Mouse (Mus musculus): ENCODE measurements around the gene Clcnkb.
A peak's percentile ranks its signal among the peaks of the same experiment; 100 is the strongest.

Clcnkb gene

GRCm38 (mm10) chr4:141406516-141407299 is 9.1 kb downstream of the Clcnkb start:
- peak; percentile 24 for DNase-seq (ENCODE audit: extremely low read depth, low read depth)

DNA sequence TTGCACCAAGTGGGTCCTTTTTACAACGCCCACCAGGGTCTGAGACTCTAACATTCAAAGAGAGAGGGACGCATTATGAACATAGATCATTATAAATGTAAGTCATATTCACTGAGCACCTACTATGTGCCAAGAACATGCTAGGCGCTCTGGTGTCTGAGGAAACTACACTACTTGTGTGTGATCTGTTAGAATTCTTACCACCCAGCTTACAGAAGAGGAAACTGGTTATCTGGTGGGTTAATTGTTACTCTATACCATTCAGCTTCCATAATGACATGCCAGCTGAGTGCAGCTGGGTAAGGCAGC is 10.5 kb downstream of the Clcnkb start:
- no peak for DNase-seq (ENCODE audit: extremely low read depth, low read depth)

GRCm38 (mm10) chr4:141404518-141405313 is 11.1 kb downstream of the Clcnkb start:
- peak; percentile 57 for DNase-seq (ENCODE audit: extremely low read depth, low read depth)

GRCm38 (mm10) chr4:141400171-141400570 is 15.6 kb downstream of the Clcnkb start:
- DNase-seq (ENCODE audit: extremely low read depth, low read depth): no peak

GRCm38 (mm10) chr4:141398545-141398944 is 17.3 kb downstream of the Clcnkb start, which contains the start of gene Clcnka:
Gene Clcnka, minus strand, starts transcription at chr4:141398724.
- no peak for DNase-seq (ENCODE audit: extremely low read depth, low read depth)

- no peak for DNase-seq (ENCODE audit: extremely low read depth, low read depth)
These were observed 18.0 kb downstream of the Clcnkb start for GRCm38 (mm10) chr4:141397861-141398260.

GRCm38 (mm10) chr4:141394751-141395150 is 21.1 kb downstream of the Clcnkb start:
- no peak for DNase-seq (ENCODE audit: extremely low read depth, low read depth)

GRCm38 (mm10) chr4:141391293-141391692 is 24.5 kb downstream of the Clcnkb start:
- DNase-seq (ENCODE audit: extremely low read depth, low read depth): no peak

DNA sequence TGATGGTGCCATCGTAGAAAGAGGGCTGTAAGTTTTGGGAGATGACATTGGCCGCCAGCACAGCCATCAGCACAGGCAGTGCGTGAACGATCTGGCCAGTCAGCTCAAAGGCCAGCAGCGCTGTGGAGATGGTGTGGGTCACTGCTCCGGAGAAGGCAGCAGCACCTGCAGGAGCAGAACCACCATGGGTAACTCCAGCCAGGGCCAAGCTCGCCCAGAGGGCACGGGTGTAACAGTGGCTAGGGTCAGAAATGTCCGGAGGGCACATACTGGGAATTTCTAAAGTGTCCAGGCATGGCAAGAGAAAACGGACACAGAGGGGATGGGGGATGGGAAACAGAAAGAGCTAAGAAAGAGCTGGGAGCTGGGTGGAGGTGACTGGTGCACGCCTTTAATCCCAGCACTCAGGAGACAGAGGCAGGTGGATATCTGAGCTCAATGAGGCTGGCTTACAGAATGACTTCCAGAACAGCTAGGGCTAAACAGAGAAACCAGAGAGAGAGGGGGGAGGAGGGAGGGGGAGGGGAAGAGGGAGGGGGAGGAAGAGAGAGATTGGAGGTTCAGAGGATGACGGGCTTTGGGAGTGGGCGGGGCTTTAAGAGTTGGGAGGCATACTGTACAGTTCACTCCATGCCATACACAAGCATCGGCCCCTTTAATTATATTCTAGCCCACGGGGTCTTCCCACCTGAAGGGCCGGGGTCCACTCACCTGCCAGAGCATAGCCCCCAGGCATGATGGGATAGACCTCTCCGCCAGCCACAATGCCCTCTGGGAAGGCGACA is 26.3 kb downstream of the Clcnkb start:
- DNase-seq (ENCODE audit: extremely low read depth, low read depth): no peak

DNA sequence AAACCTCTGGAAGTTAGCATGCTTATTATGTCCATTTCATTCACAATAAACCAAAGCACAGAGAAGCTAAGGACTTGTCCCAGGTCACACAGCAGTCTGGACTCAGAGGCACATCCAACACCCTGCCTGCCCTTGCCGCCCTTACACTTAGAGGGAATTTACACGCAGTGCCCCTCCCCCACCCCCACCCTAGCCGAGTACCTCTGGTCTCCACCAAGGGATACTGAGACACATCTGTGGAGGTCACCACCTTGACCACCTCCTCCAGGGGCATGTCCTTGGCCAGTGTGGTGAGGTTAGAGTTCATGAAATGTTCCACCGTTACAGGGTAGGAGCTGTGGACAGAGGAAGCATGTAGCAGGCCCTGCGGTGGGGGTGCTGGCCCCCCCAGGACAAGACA is 27.9 kb downstream of the Clcnkb start:
- DNase-seq (ENCODE audit: extremely low read depth, low read depth): no peak

GRCm38 (mm10) chr4:141387093-141387784 is 28.6 kb downstream of the Clcnkb start:
- DNase-seq (ENCODE audit: extremely low read depth, low read depth): peak; percentile 62

DNA sequence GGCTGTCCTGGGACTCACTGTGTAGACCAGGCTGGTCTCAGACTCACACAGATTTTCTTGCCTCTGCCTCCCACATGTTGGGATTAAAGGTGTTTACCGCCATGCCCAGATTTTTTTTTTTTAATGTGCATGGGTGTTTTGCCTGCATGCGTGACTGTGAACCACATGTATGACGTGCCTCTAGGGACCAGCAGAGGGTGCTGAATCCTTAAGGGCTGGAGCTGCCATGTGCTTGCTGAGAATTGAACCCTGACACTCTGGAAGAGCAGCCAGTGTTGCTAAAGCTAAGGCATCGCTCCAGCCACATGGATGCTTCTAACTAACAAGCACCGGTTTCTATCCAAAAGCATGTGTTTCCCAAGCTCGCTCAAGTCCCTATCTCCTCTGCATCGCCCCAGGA is 29.7 kb downstream of the Clcnkb start:
- no peak for DNase-seq (ENCODE audit: extremely low read depth, low read depth)

GRCm38 (mm10) chr4:141385275-141385674 is 30.5 kb downstream of the Clcnkb start:
- no peak for DNase-seq (ENCODE audit: extremely low read depth, low read depth)

- no peak for DNase-seq (ENCODE audit: extremely low read depth, low read depth)
These were observed 33.4 kb downstream of the Clcnkb start for GRCm38 (mm10) chr4:141382406-141382805.

DNA sequence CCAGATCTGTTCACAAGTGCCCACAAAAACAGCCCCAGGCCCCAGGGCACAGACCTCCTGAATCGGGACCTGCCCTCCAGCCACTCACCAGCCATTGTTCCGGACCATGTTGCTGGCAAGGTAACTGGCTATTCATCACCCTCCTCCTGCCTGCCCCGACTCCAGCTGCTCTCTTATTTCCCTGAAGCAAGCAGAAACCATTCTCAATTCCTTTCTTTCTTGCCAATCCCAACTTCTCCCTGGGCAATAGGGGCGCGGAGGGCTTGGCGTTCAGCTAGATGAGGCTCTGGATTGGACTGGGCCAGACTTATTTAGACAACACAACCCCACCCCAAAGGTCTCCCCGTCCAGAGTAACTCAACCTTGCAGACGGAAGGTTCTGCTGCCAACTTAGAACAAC is 36.1 kb downstream of the Clcnkb start:
- DNase-seq (ENCODE audit: extremely low read depth, low read depth): no peak

DNA sequence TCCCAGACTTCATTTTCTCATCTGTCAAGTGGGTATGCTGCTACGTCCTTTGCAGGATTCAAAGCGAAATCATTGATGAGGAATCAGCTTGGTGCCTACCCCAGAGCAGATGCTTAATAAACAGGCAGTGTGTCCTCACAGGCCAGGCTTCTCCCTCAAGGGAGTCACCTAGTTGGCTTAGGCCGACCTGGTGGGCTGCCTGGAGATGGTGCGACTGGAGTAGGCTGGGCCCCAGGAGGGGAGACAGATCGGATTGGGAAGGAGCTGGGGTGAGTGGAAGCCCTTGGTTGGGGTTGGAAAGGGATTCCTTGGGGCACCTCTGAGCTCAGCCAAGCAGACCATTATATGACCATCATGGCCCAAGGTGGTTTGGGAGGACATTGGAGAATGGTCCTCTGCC is 43.4 kb downstream of the Clcnkb start:
- no peak for DNase-seq (ENCODE audit: extremely low read depth, low read depth)

GRCm38 (mm10) chr4:141367997-141368791 is 47.6 kb downstream of the Clcnkb start, which contains the start of gene Fam131c:
Gene Fam131c, plus strand, starts transcription at chr4:141368220.
- no peak for DNase-seq (ENCODE audit: extremely low read depth, low read depth)

- no peak for DNase-seq (ENCODE audit: extremely low read depth, low read depth)
These were observed 49.9 kb downstream of the Clcnkb start for GRCm38 (mm10) chr4:141365876-141366275.

GRCm38 (mm10) chr4:141365126-141365525 is 50.7 kb downstream of the Clcnkb start:
- no peak for DNase-seq (ENCODE audit: extremely low read depth, low read depth)

GRCm38 (mm10) chr4:141362937-141363548 is 52.8 kb downstream of the Clcnkb start:
- DNase-seq (ENCODE audit: extremely low read depth, low read depth): peak; percentile 49

All from MEL-GATA-1-ER (cell line).